Mouse (Mus musculus): ENCODE data around the gene Cyp2j5. TPM values are rescaled to one million over a fixed set of nuclear protein-coding genes. Genes with fewer than 3 reads are reported as not detected.
A peak's percentile ranks its signal among the peaks of the same experiment; 100 is the strongest.
"Not testable (repeated sequence)": the region's sequence is repeated elsewhere in the genome, so short reads cannot be mapped to it uniquely, and the experiment has no call there.

The Cyp2j5 gene
- polyA plus RNA-seq, 1 experiment from 2014 or later, result 1.1 TPM

GRCm38 (mm10) chr4:96664668-96665454, 907 bp upstream of the Cyp2j5 start:
- H3K4me1 ChIP-seq (ENCODE audit: control insufficient read depth, insufficient read depth, low read length), result no peaks in the 10 kb centered on the region
- no peak for ATAC-seq (ENCODE audit: low FRiP score, low TSS enrichment)
- no peaks in the 10 kb centered on the region for H3K27me3 ChIP-seq (ENCODE audit: control insufficient read depth, insufficient read depth, low read length)
- H3K36me3 ChIP-seq (ENCODE audit: control insufficient read depth, insufficient read depth, low read length), result no peaks in the 10 kb centered on the region
- no peak overlapping the region for H3K4me2 ChIP-seq (replicated peaks; ENCODE audit: low read depth, low read length)
- H3K9ac ChIP-seq (ENCODE audit: low read depth, low read length), result no peak overlapping the region
- H3K27ac ChIP-seq (ENCODE audit: low read depth, low read length), result no peak overlapping the region
- WGBS, result 78% methylated on average over 1 of the region's 1 CpGs
- no peak overlapping the region for H3K4me3 ChIP-seq (ENCODE audit: low read length)
- no peaks in the 10 kb centered on the region for H3K9me3 ChIP-seq (ENCODE audit: control insufficient read depth, low read length)

GRCm38 (mm10) chr4:96635455-96635854, 28.5 kb downstream of the Cyp2j5 start:
- Histone ChIP-seq H3K27ac (ENCODE audit: low read depth, low read length) (no peak overlapping the region), H3K4me2 (replicated peaks; ENCODE audit: low read depth, low read length) (no peak overlapping the region), H3K9ac (ENCODE audit: low read depth, low read length) (no peak overlapping the region), H3K9me3 (ENCODE audit: control insufficient read depth, low read length) (no peaks in the 10 kb centered on the region), H3K27me3 (ENCODE audit: control insufficient read depth, insufficient read depth, low read length) (no peaks in the 10 kb centered on the region), H3K4me3 (ENCODE audit: low read length) (no peak overlapping the region), H3K4me1 (ENCODE audit: control insufficient read depth, insufficient read depth, low read length) (no peaks in the 10 kb centered on the region), H3K36me3 (ENCODE audit: control insufficient read depth, insufficient read depth, low read length) (no peaks in the 10 kb centered on the region)
- no peak for ATAC-seq (ENCODE audit: low FRiP score, low TSS enrichment)
- WGBS, result 85% methylated on average over 1 of the region's 1 CpGs

GRCm38 (mm10) chr4:96622474-96622873, 41.5 kb downstream of the Cyp2j5 start:
- H3K36me3 ChIP-seq (ENCODE audit: control insufficient read depth, insufficient read depth, low read length), result no peaks in the 10 kb centered on the region
- no peak overlapping the region for H3K4me3 ChIP-seq (ENCODE audit: low read length)
- no peaks in the 10 kb centered on the region for H3K27me3 ChIP-seq (ENCODE audit: control insufficient read depth, insufficient read depth, low read length)
- H3K9me3 ChIP-seq (ENCODE audit: control insufficient read depth, low read length), result no peaks in the 10 kb centered on the region
- H3K4me2 ChIP-seq (replicated peaks; ENCODE audit: low read depth, low read length), result no peak overlapping the region
- ATAC-seq (ENCODE audit: low FRiP score, low TSS enrichment), result no peak
- WGBS, result 90% methylated on average over 1 of the region's 1 CpGs
- no peak overlapping the region for H3K9ac ChIP-seq (ENCODE audit: low read depth, low read length)
- H3K4me1 ChIP-seq (ENCODE audit: control insufficient read depth, insufficient read depth, low read length), result no peaks in the 10 kb centered on the region
- no peak overlapping the region for H3K27ac ChIP-seq (ENCODE audit: low read depth, low read length)

DNA sequence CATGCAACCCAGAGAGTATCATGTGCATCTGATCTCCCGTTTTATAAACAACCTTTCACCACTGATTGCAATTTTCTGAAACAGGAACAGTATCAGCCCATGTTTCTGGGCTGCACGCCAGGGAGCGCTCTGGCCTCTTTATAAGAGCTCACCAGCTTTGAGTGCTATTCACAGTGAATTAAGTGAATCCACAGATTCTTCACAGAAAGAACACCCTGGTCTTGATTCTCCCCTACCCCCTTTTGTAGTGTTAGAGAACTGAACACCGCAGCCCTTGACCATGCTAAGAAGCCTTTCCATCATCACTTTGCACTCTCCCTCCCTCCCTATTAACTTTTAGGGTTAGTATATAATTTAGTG, 72.2 kb downstream of the Cyp2j5 start:
- Histone ChIP-seq H3K4me3 (ENCODE audit: low read length) (peak overlapping the region; percentile 43), H3K9ac (ENCODE audit: low read depth, low read length) (no peak overlapping the region), H3K9me3 (ENCODE audit: control insufficient read depth, low read length) (no peaks in the 10 kb centered on the region), H3K27ac (ENCODE audit: low read depth, low read length) (no peak overlapping the region), H3K4me2 (replicated peaks; ENCODE audit: low read depth, low read length) (peak overlapping the region; percentile 68), H3K27me3 (ENCODE audit: control insufficient read depth, insufficient read depth, low read length) (no peaks in the 10 kb centered on the region), H3K36me3 (ENCODE audit: control insufficient read depth, insufficient read depth, low read length) (no peaks in the 10 kb centered on the region), H3K4me1 (ENCODE audit: control insufficient read depth, insufficient read depth, low read length) (no peaks in the 10 kb centered on the region)
- peak; percentile 74; the same call in 1 of the 2 replicates for ATAC-seq (ENCODE audit: low FRiP score, low TSS enrichment)
- 46% methylated on average over 4 of the region's 4 CpGs for WGBS

DNA sequence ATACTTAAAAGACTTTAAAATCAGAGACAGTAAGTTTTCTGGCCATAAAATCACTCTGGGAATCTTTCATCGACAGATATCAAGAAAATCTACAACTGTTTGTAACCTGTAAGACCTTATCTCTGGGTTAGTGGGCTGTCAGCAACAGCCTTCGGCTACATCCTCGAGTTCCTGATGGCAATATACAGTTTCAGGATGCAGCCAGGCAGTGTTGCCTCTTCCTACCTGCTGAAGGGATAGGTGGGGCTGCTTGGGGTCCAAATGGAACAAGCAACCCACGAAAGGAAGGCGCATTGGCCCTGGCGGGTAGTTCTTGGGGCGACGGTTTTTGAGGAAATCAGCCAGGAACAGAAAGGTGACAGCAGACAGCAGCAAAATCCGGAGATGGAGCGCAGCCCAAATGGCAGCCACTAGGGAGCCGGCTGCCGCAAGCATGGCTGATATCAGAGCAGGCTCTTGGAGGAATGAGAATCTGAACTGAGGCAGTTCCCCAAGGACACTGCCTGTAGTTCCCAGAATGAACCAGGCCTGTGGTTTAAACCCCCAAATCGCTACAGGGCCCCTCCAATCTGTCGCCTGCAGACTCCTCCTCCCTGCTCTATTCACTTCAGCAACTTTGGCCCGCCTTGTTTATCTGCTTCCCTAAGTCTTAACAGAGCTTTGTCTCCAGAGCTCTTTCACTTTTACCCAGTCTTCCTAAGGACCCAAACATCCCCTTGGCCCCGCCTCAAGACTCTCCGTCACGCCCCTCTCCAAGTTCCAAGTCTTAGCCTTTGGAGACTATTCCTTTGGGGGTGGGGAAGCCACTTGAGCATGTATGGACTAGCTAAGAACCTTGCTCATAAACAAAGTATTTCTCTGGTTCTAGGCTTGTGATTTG, 72.8 kb downstream of the Cyp2j5 start, which contains the start of gene Cyp2j9:
Gene Cyp2j9 (minus strand): TSS at position 668 of the 880 bp plus-strand sequence.
- WGBS, result 10% methylated on average over 18 of the region's 18 CpGs
- H3K4me2 ChIP-seq (replicated peaks; ENCODE audit: low read depth, low read length), result peak within 1 kb of the TSS; percentile 68
- no peaks in the 10 kb centered on the region for H3K27me3 ChIP-seq (ENCODE audit: control insufficient read depth, insufficient read depth, low read length)
- no peaks in the 10 kb centered on the region for H3K4me1 ChIP-seq (ENCODE audit: control insufficient read depth, insufficient read depth, low read length)
- peak within 1 kb of the TSS; percentile 51; the same call in 1 of the 2 replicates for H3K27ac ChIP-seq (ENCODE audit: low read depth, low read length)
- no peaks in the 10 kb centered on the region for H3K36me3 ChIP-seq (ENCODE audit: control insufficient read depth, insufficient read depth, low read length)
- ATAC-seq (ENCODE audit: low FRiP score, low TSS enrichment), result peak; percentile 97
- peak within 1 kb of the TSS; percentile 43 for H3K4me3 ChIP-seq (ENCODE audit: low read length)
- H3K9ac ChIP-seq (ENCODE audit: low read depth, low read length), result peak within 1 kb of the TSS; percentile 54
- no peaks in the 10 kb centered on the region for H3K9me3 ChIP-seq (ENCODE audit: control insufficient read depth, low read length)

DNA sequence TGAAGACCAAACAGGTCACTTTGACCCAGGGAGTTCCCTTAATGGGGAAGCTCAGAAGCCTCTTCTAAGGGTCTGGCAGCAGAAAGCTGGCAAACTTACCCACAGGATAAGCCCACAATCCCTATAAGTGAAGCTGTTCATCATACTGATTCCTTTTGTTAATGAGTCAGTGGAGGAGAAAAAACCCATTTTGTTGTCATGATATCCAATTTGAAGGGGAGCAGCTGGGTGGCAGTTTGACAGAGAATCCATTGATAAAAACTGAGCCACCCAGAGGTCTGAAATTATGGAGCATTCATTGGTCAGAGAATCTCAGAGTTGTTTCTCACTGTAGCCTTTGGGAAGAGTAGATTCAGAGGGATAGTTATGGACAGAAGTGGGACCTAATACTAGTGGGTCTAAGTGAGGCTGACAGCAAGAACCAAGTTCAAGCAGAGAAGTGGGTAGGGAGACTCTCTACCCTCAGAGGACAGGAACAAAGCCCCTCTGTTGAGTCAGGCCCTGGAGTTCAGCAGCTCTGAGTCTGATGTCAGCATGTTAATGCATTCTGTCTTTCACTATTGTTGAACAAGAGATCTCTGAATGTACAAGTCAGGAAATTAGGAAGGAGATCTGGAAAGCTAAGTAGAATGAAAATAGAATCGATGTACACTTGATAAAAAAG, 82.4 kb downstream of the Cyp2j5 start:
- H3K9me3 ChIP-seq (ENCODE audit: control insufficient read depth, low read length), result no peaks in the 10 kb centered on the region
- H3K36me3 ChIP-seq (ENCODE audit: control insufficient read depth, insufficient read depth, low read length), result no peaks in the 10 kb centered on the region
- no peak overlapping the region for H3K27ac ChIP-seq (ENCODE audit: low read depth, low read length)
- no peak overlapping the region for H3K4me2 ChIP-seq (replicated peaks; ENCODE audit: low read depth, low read length)
- no peaks in the 10 kb centered on the region for H3K27me3 ChIP-seq (ENCODE audit: control insufficient read depth, insufficient read depth, low read length)
- no peak overlapping the region for H3K4me3 ChIP-seq (ENCODE audit: low read length)
- no peak for ATAC-seq (ENCODE audit: low FRiP score, low TSS enrichment)
- H3K9ac ChIP-seq (ENCODE audit: low read depth, low read length), result no peak overlapping the region
- H3K4me1 ChIP-seq (ENCODE audit: control insufficient read depth, insufficient read depth, low read length), result no peaks in the 10 kb centered on the region
- WGBS, result 82% methylated on average over 1 of the region's 1 CpGs

- WGBS, result 58% methylated on average over 6 of the region's 6 CpGs
- H3K4me2 ChIP-seq (replicated peaks; ENCODE audit: low read depth, low read length); H3K4me1 ChIP-seq (ENCODE audit: control insufficient read depth, insufficient read depth, low read length); H3K9me3 ChIP-seq (ENCODE audit: control insufficient read depth, low read length); H3K9ac ChIP-seq (ENCODE audit: low read depth, low read length); H3K36me3 ChIP-seq (ENCODE audit: control insufficient read depth, insufficient read depth, low read length); H3K27me3 ChIP-seq (ENCODE audit: control insufficient read depth, insufficient read depth, low read length); ATAC-seq (ENCODE audit: low FRiP score, low TSS enrichment); H3K4me3 ChIP-seq (ENCODE audit: low read length); H3K27ac ChIP-seq (ENCODE audit: low read depth, low read length): not testable (repeated sequence)
Observed at GRCm38 (mm10) chr4:96580351-96580750, 83.6 kb downstream of the Cyp2j5 start.
